Mouse (Mus musculus) heart, embryonic 13.5 days (tissue): ENCODE measurements around the gene Cplx2. TPM values are rescaled to one million over a fixed set of nuclear protein-coding genes. Genes with fewer than 3 reads are reported as not detected.

Experiments used
- ATAC-seq: fragments of 200-750 bp; cut with Nextera tagmentation; 2 replicates; pipeline ENCODE4 v1.8.0; 2017; ENCODE audit warnings: moderate TSS enrichment; ENCODE audit not compliant: insufficient number of reproducible peaks, low FRiP score, low TSS enrichment; ENCODE audit errors: extremely low read depth
- H3K27ac ChIP-seq: fragments of 300-500 bp; sonication (generic); replicated peaks from 2 replicates; pipeline ENCODE4 v1.5.1; 2015; ENCODE audit warnings: moderate library complexity, mild to moderate bottlenecking, inconsistent platforms
- H3K27me3 ChIP-seq: fragments of 300-500 bp; sonication (generic); replicated peaks from 2 replicates; pipeline ENCODE4 v1.6.1; 2015; ENCODE audit warnings: mild to moderate bottlenecking, inconsistent platforms
- H3K36me3 ChIP-seq: fragments of 300-500 bp; sonication (generic); 2 replicates; pipeline ENCODE4 v1.6.1; 2015; ENCODE audit warnings: mild to moderate bottlenecking, inconsistent platforms
- H3K4me1 ChIP-seq: fragments of 300-500 bp; sonication (generic); 2 replicates; pipeline ENCODE4 v1.6.1; 2015; ENCODE audit warnings: inconsistent platforms
- H3K4me2 ChIP-seq: fragments of 300-500 bp; sonication (generic); 2 replicates; pipeline ENCODE4 v1.6.1; 2015; ENCODE audit warnings: inconsistent platforms, mild to moderate bottlenecking, moderate library complexity
- H3K4me3 ChIP-seq: fragments of 300-500 bp; sonication (generic); 2 replicates; pipeline ENCODE4 v1.5.1; 2015; ENCODE audit warnings: moderate library complexity, mild to moderate bottlenecking, inconsistent platforms
- H3K9ac ChIP-seq: fragments of 300-500 bp; sonication (generic); 2 replicates; pipeline ENCODE4 v1.6.1; 2015; ENCODE audit warnings: inconsistent platforms, mild to moderate bottlenecking, moderate library complexity
- H3K9me3 ChIP-seq: fragments of 300-500 bp; sonication (generic); 2 replicates; pipeline ENCODE4 v1.6.1; 2016; ENCODE audit warnings: inconsistent platforms
- WGBS: fragments of 180-500 bp; shearing (Covaris S2); methylation state at CpG from one replicate; pipeline ENCODE4 v1.1.7; 2015; ENCODE audit warnings: mixed read lengths; 5-methylcytosine and 5-hydroxymethylcytosine counted together
- polyA plus RNA-seq: library from polyadenylated mRNA; unstranded; fragments of >200 nt; fragmentation: Nextera tagmentation; extraction: Ambion mirVana; gene quantifications from 2 replicates; pipeline ENCODE4 v1.2.1, GENCODE M21; 2015

Cplx2 gene
- polyA plus RNA-seq: 2.2 and 2.9 TPM in 2 replicates

GRCm38 (mm10) chr13:54371049-54371386 is at the start of gene Cplx2:
Gene Cplx2, plus strand, starts transcription at chr13:54371349.
- H3K4me3 ChIP-seq: peak within 1 kb of the TSS; percentile 39
- WGBS: 3% methylated on average over 7 of the region's 7 CpGs
- H3K4me1 ChIP-seq: peaks cover 20% of the 10 kb centered on the region
- H3K9ac ChIP-seq: no peak within 1 kb of the TSS
- H3K27ac ChIP-seq: no peak within 1 kb of the TSS
- H3K36me3 ChIP-seq: no peaks in the 10 kb centered on the region
- H3K9me3 ChIP-seq: no peaks in the 10 kb centered on the region
- no peak for ATAC-seq
- peaks cover 69% of the 10 kb centered on the region for H3K27me3 ChIP-seq
- peak within 1 kb of the TSS; percentile 71 for H3K4me2 ChIP-seq

GRCm38 (mm10) chr13:54322396-54323306 is 48.5 kb upstream of the Cplx2 start:
- H3K27me3 ChIP-seq: peaks cover 23% of the 10 kb centered on the region
- no peak overlapping the region for H3K9ac ChIP-seq
- ATAC-seq: no peak
- peaks cover 6% of the 10 kb centered on the region; the same call in 1 of the 2 replicates for H3K4me1 ChIP-seq
- WGBS: 35% methylated on average over 19 of the region's 19 CpGs
- no peaks in the 10 kb centered on the region for H3K9me3 ChIP-seq
- H3K27ac ChIP-seq: no peak overlapping the region
- no peak overlapping the region for H3K4me3 ChIP-seq
- no peaks in the 10 kb centered on the region for H3K36me3 ChIP-seq
- H3K4me2 ChIP-seq: no peak overlapping the region

- ATAC-seq: no peak
- H3K27ac ChIP-seq: no peak overlapping the region
Observed at GRCm38 (mm10) chr13:54323307-54324165, 47.6 kb upstream of the Cplx2 start.

GRCm38 (mm10) chr13:54324178-54324577 is 47.0 kb upstream of the Cplx2 start:
- ATAC-seq: no peak
- Histone ChIP-seq H3K4me1 (peaks cover 4% of the 10 kb centered on the region), H3K9ac (no peak overlapping the region), H3K4me3 (no peak overlapping the region), H3K4me2 (no peak overlapping the region), H3K36me3 (no peaks in the 10 kb centered on the region), H3K27ac (no peak overlapping the region), H3K27me3 (peaks cover 23% of the 10 kb centered on the region), H3K9me3 (no peaks in the 10 kb centered on the region)
- 82% methylated on average over 2 of the region's 2 CpGs for WGBS

More at GRCm38 (mm10) chr13:54323307-54324165, 47.6 kb upstream of the Cplx2 start:
- Histone ChIP-seq H3K9me3 (no peaks in the 10 kb centered on the region), H3K27me3 (peaks cover 23% of the 10 kb centered on the region), H3K36me3 (no peaks in the 10 kb centered on the region), H3K4me2 (no peak overlapping the region), H3K4me1 (peaks cover 6% of the 10 kb centered on the region; the same call in 1 of the 2 replicates), H3K4me3 (no peak overlapping the region), H3K9ac (no peak overlapping the region)
- 59% methylated on average over 13 of the region's 13 CpGs for WGBS

GRCm38 (mm10) chr13:54325814-54326213 is 45.3 kb upstream of the Cplx2 start:
- no peak for ATAC-seq
- no peak overlapping the region for H3K9ac ChIP-seq
- peaks cover 6% of the 10 kb centered on the region; the same call in 1 of the 2 replicates for H3K4me1 ChIP-seq
- H3K9me3 ChIP-seq: no peaks in the 10 kb centered on the region
- H3K27ac ChIP-seq: no peak overlapping the region
- WGBS: 52% methylated on average over 7 of the region's 7 CpGs
- H3K4me2 ChIP-seq: no peak overlapping the region
- H3K27me3 ChIP-seq: peaks cover 23% of the 10 kb centered on the region
- H3K36me3 ChIP-seq: no peaks in the 10 kb centered on the region
- H3K4me3 ChIP-seq: no peak overlapping the region

- no peak overlapping the region for H3K4me3 ChIP-seq
- WGBS: 69% methylated on average over 6 of the region's 6 CpGs
- peaks cover 16% of the 10 kb centered on the region for H3K4me1 ChIP-seq
- no peak for ATAC-seq
- H3K9me3 ChIP-seq: no peaks in the 10 kb centered on the region
- peaks cover 17% of the 10 kb centered on the region for H3K27me3 ChIP-seq
- no peak overlapping the region for H3K4me2 ChIP-seq
- H3K27ac ChIP-seq: no peak overlapping the region
- no peaks in the 10 kb centered on the region for H3K36me3 ChIP-seq
- no peak overlapping the region for H3K9ac ChIP-seq
Observed at GRCm38 (mm10) chr13:54326686-54327447, 44.3 kb upstream of the Cplx2 start.

- no peak overlapping the region for H3K9ac ChIP-seq
- H3K36me3 ChIP-seq: no peaks in the 10 kb centered on the region
- H3K9me3 ChIP-seq: no peaks in the 10 kb centered on the region
- no peak overlapping the region for H3K4me3 ChIP-seq
- no peak for ATAC-seq
- H3K4me1 ChIP-seq: peaks cover 28% of the 10 kb centered on the region
- peaks cover 17% of the 10 kb centered on the region for H3K27me3 ChIP-seq
- no peak overlapping the region for H3K4me2 ChIP-seq
- H3K27ac ChIP-seq: no peak overlapping the region
- 83% methylated on average over 1 of the region's 1 CpGs for WGBS
Observed at GRCm38 (mm10) chr13:54328029-54328428, 43.1 kb upstream of the Cplx2 start.

GRCm38 (mm10) chr13:54328954-54329490 is 42.1 kb upstream of the Cplx2 start:
- Histone ChIP-seq H3K9ac (no peak overlapping the region), H3K9me3 (no peaks in the 10 kb centered on the region), H3K4me2 (no peak overlapping the region), H3K4me1 (peaks cover 30% of the 10 kb centered on the region), H3K27ac (no peak overlapping the region), H3K36me3 (no peaks in the 10 kb centered on the region), H3K27me3 (peaks cover 15% of the 10 kb centered on the region), H3K4me3 (no peak overlapping the region)
- ATAC-seq: no peak
- 56% methylated on average over 8 of the region's 8 CpGs for WGBS

- 0 out of 2 replicates have a peak overlapping the region, but pooled peaks have one; percentile 2 for H3K4me2 ChIP-seq
Observed at GRCm38 (mm10) chr13:54331825-54332675, 39.1 kb upstream of the Cplx2 start.

GRCm38 (mm10) chr13:54332921-54333477 is 38.1 kb upstream of the Cplx2 start:
- H3K27me3 ChIP-seq: no peaks in the 10 kb centered on the region
- WGBS: 60% methylated on average over 8 of the region's 8 CpGs
- H3K36me3 ChIP-seq: no peaks in the 10 kb centered on the region
- ATAC-seq: no peak
- H3K9ac ChIP-seq: no peak overlapping the region
- no peaks in the 10 kb centered on the region for H3K9me3 ChIP-seq
- no peak overlapping the region for H3K4me3 ChIP-seq
- no peak overlapping the region for H3K4me2 ChIP-seq
- H3K4me1 ChIP-seq: peaks cover 30% of the 10 kb centered on the region
- H3K27ac ChIP-seq: no peak overlapping the region

More at GRCm38 (mm10) chr13:54331825-54332675, 39.1 kb upstream of the Cplx2 start:
- ATAC-seq: no peak
- no peaks in the 10 kb centered on the region for H3K9me3 ChIP-seq
- no peaks in the 10 kb centered on the region for H3K27me3 ChIP-seq
- peaks cover 30% of the 10 kb centered on the region for H3K4me1 ChIP-seq
- WGBS: 50% methylated on average over 22 of the region's 22 CpGs
- H3K36me3 ChIP-seq: no peaks in the 10 kb centered on the region
- H3K4me3 ChIP-seq: no peak overlapping the region
- H3K27ac ChIP-seq: peak overlapping the region; percentile 29; the same call in 1 of the 2 replicates
- no peak overlapping the region for H3K9ac ChIP-seq
